Mouse (Mus musculus): ENCODE results near the gene Igfbp4. TPM values are rescaled to one million over a fixed set of nuclear protein-coding genes. Genes with fewer than 3 reads are reported as not detected.

The Igfbp4 gene
- 178 and 324 TPM in 2 replicates for polyA plus RNA-seq (2012; rRNA removed)

DNA sequence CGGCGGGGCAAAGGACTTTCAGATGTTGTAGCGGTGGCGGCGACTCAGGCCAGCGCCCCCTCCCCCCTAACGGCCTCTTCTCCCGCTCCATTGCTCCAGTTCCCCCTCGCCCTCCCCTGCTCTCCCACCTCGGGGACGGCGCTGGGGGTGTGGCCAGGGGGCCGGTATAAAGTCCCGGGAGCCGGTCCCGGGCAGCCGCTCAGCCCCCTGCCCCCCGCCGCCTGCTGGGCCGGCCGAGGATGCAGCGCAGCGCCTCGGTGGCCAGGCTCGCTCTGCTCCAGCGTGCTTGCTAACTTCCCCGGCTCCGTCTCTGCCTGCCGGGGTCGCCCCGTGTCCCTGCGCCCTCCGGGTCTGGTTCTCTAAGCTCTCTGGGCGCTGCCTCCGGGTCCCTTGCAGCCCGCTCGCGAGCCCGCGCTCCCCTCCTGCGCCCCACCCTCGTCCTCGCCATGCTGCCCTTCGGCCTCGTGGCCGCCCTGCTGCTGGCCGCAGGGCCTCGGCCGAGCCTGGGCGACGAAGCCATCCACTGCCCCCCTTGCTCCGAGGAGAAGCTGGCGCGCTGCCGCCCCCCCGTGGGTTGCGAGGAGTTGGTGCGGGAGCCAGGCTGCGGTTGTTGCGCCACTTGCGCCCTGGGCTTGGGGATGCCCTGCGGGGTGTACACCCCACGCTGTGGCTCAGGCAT is at the start of gene Igfbp4:
Gene Igfbp4 (plus strand): TSS at position 194 of the 679 bp plus-strand sequence.

DNA sequence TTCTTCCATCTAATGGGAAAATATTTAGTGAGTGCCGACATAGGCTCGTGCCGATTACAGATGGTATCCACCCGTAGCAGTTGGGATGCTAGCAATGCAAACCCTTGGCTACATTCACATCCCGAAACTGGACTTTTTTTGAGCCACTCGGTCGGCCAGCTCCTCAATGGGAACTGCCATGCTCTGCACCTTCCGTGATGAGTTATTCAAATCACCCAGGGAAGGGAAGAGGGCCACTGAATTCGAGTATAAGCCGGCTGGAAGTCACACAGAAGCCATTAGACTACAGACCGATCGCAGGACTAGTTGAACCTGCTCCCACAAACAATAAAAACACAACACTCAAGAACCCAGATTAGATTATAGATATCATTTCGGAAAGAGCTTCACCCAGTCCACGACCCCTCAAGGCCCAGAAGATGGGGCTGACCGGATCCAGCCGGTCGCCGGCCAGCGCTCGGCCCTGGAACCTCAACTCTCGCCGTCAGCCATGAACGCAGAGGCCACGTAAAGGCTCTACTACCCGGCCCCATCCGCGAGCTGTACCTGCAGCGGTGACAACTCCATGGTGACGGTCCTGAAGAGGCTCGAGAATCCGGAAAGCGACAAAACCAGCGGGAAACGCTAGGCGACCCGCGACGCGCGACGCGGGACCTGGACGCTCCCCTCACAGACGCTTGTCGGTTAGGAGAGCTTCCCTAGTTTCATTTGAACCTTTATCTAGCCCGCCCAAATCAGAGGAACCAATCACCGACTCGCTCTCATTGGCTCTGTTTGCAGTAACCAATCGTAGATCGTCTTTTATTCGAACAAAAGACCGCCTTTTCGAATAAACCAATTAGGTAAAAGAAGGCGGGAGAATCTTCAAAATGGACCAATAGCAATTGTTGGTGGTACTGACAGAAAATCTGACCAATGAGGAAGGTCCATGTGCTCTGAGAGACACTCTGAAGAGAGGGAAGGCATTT is 17.3 kb upstream of the Igfbp4 start, which contains the start of gene Top2a:
Gene Top2a (minus strand): TSS at position 690 of the 968 bp plus-strand sequence.

DNA sequence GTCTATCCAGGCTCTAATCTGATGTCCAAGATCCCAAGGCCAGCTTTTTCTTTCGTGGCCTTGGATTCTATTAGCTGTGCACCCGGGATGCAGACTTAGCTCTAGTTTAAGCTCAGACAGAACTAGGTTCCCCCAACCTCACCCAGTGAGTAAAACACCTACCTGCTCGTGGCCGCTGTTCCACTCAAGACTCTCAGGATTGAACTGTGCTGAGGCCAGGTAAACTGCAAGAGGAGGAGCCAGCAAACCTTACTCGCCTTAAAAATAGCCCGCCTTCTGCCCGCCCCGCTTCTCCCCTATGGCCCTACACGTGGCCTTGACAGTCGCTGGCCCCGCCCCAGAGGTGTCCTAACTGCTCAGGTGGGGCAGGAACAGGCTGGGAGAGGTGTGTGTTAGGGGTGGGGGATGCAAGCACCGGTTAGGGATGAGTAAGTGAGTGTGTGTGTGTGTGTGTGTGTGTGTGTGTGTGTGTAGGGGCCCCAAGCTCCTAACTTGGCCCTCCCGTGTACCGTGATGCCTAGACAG is 48.1 kb downstream of the Igfbp4 start, which contains the start of gene Tns4:
Gene Tns4 (minus strand): TSS at position 230 of the 525 bp plus-strand sequence.

Other genes starting within 250 kb of the Igfbp4 start
- 108 and 118 TPM in 2 replicates for gene Msl1, start 245.7 kb upstream of the Igfbp4 start, polyA plus RNA-seq (2012; rRNA removed)
- 74.2 and 75.0 TPM in 2 replicates for gene Casc3, start 236.3 kb upstream of the Igfbp4 start, polyA plus RNA-seq (2012; rRNA removed)
- gene Rapgefl1, start 204.5 kb upstream of the Igfbp4 start, polyA plus RNA-seq (2012; rRNA removed) = 19.3 and 26.6 TPM in 2 replicates
- 11.4 and 11.6 TPM in 2 replicates for gene Wipf2, start 177.6 kb upstream of the Igfbp4 start, polyA plus RNA-seq (2012; rRNA removed)
- 7.7 and 8.2 TPM in 2 replicates for gene Cdc6, start 133.4 kb upstream of the Igfbp4 start, polyA plus RNA-seq (2012; rRNA removed)
- gene Rara, start 113.4 kb upstream of the Igfbp4 start, polyA plus RNA-seq (2012; rRNA removed) = 10.6 and 16.7 TPM in 2 replicates
- 1.5 and 2.3 TPM in 2 replicates for gene Gjd3, start 58.2 kb upstream of the Igfbp4 start, polyA plus RNA-seq (2012; rRNA removed)
- gene Top2a, start 17.1 kb upstream of the Igfbp4 start, polyA plus RNA-seq (2012; rRNA removed) = 78.7 and 104 TPM in 2 replicates
- gene Tns4, start 48.1 kb downstream of the Igfbp4 start, polyA plus RNA-seq (2012; rRNA removed) = 0.14 and 0.23 TPM in 2 replicates
- gene Ccr7, start 113.8 kb downstream of the Igfbp4 start, polyA plus RNA-seq (2012; rRNA removed) = 0.22 and 0.45 TPM in 2 replicates
- gene Smarce1, start 189.8 kb downstream of the Igfbp4 start, polyA plus RNA-seq (2012; rRNA removed) = 293 and 337 TPM in 2 replicates
- 1.5 and 1.6 TPM in 2 replicates for gene Krt222, start 202.8 kb downstream of the Igfbp4 start, polyA plus RNA-seq (2012; rRNA removed)
- 0.04 and 0.09 TPM in 2 replicates for gene Krt24, start 244.0 kb downstream of the Igfbp4 start, polyA plus RNA-seq (2012; rRNA removed)